Mouse (Mus musculus) urinary bladder, postnatal 4 days (tissue): ENCODE data around the gene Dact3.
A peak's percentile ranks its signal among the peaks of the same experiment; 100 is the strongest.

Experiments used
- DNase-seq, 2 experiments: peaks; one replicate each; pipeline ENCODE4 v3.0.0; 2021 to 2022; ENCODE audit warnings: low spot score in 2 of 2

Dact3 gene

DNA sequence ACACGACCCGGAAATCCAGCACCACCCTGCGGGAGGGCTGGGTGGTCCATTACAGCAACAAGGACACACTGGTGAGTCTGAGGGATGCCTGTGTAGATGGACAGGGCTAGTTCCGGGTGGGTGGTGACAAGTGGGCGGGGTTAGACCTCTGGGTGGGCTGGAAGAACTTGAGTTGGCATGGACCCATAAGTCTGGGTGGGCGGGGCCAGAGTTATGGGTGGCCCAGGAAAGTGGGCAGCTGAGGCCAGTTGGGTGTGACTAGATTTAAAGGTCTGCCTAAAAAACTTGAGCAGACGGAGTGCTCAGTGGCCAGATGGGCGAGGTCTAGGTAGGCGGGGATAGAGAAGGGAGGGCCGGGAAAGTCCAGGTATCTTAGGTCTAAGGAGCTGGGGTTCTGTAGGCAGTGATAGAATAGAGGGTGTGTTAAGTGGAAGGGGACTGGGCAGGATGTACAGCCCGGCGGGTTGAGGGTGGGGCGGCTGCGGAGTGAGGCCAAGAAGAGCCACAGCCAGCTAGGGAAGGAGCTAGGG is 21.8 kb upstream of the Dact3 start:
- DNase-seq = no peak

DNA sequence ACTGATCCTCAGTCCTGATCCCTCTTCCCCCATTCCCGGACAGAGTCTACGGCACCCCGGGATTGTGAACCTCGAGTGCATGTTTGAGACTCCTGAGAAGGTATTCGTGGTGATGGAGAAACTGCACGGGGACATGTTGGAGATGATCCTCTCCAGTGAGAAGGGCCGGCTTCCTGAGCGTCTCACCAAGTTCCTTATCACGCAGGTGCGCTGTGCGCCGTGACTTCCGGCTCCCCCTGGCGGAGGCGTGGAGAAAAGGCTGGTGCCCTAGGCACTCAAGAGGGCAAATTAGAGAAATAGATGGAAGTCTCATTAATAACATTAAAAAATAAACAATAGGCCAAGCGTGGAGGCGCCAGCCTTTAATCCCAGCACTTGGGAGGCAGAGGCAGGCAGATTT is 16.8 kb upstream of the Dact3 start:
- no peak for DNase-seq

DNA sequence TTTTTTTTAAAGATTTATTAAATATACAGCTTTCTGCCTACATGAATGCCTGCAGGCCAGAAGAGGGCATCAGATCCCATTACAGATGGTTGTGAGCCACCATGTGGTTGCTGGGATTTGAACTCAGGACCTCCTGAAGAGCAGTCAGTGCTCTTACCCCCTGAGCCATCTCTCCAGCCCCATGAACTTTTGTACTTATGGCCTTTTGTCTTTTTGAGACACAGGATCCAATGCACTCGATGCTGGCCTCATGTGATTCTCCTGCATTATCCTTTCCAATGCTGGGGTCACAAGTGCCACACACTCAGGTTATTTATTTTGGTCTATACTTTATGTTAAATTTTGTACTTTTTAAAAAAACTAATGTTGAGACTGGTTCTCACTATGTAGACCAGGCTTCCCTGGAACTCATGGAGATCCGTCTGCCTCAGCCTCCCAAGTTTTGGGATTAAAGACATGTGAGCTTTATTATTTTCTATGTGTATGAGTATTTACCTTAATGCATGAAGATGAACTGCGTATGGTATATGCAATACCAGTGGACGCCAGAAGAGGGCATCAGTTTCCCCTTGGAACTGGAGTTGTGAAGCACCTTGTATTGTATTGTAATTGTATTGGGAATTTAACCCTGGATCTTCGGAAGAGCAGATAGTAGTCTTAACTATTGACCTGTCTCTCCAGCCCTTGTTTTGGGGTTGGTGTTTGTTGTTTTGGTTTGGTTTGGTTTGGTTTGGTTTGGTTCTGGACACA is 15.0 kb upstream of the Dact3 start:
- no peak for DNase-seq

DNA sequence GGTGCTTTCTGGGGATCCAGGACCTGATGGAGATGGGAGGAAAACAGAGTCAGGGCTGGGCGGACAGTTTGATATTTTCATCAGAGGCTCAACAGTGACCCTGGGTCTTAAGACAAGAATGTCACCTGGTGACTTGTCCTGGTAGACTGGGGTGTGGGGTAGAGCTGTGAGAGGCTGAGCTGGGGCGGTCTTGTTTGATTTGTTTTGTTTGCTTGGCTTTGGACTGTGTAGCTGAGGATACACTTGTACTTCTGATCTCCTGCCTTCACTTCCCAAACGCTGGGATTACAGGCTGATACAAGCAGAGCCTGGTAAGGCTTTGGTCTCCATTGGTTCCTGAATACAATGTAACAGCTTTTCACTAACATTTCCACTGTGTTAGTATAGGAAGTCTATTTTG is 7.6 kb upstream of the Dact3 start:
- no peak for DNase-seq

DNA sequence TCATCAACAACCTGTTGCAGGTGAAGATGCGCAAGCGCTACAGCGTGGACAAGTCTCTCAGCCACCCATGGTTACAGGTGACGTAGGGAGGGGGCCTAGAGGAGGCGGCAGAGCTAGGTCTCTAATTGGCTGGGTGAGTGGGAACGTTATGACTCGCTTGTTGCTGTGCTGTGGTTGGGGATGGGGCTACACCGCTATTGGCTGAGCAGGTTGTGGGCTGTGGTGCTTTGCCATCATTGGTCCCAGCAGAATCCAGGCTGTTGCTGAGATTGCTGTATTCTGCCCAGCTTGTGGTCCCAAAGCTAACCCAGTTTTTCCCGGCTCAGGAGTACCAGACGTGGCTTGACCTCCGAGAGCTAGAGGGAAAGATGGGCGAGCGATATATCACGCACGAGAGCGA is 5.6 kb upstream of the Dact3 start:
- DNase-seq = no peak

DNA sequence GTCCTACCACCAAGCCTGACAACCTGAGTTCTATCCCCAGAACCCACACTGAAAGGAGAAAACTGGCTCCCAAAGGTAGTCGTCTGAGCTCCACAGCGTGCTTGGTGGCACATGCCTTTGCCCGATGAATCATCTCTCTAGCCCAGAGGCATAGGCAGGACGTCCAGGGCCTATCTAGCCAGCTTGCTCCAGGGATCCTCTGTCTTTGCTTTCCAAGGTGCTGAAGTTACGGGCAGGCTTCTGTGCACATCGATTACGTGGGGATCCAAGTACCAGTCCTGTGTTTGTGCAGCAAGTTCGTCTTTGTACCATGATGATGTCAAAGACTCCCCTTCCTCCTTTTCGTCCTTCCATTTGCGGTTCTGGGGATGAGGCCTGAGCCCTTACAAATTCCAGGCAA is 3.5 kb upstream of the Dact3 start:
- no peak for DNase-seq

DNA sequence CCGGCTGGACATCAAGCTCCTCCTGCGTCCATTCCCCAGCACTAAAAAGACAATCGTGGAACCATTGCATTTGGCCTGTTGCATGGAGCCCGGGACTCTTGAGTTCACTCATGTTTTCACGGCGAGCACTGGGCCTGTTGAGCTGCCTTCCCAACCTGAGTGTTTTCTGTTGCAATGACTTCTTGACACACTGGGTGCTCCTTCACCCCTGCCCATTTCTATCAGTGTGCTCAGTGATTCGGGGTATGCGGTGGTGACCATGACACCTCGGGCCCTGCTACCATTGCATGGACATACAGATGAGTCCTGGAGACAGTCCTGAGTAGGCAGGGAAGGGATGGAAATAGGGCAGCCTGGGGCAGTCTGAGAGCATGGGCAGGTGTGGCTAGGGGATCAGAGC is 2.6 kb upstream of the Dact3 start:
- no peak for DNase-seq

DNA sequence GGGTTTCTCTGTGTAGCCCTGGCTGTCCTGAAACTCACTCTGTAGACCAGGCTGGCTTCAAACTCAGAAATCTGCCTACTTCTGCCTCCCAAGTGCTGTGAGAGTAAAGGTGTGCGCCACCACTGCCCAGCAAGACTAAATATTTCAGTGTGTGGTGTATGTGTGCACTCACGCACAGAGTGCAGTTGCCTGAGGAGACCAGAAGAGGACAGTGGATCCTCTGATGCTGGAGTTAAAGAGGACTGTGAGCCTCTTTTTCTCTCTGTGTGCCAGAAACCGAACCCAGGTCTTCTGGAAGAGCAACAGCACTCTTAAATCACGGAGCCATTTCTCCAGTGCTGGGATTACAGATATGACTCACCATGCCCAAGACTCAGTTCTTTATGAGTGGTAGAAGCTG is 1.7 kb upstream of the Dact3 start:
- DNase-seq = no peak

DNA sequence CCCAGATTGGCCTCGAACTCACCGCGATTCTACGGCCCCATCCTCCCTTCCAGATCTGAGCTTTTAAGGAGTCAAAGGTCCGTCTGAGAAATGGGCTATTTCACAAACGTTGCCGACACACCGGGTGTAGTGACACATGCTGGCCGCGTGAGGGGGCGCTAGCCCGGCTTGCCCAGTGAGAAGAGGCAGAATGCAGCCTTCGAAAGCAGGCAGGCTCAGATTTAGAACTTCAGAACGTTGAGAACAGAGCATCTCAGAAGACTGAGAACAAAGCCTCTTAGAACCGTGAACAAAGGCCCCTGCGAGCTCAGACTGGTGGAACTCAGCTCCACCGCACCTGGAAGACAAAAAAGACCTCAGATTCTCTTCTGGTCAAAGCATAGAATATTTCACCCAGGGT is 927 bp upstream of the Dact3 start:
- DNase-seq = peak; percentile 67 to 78

DNA sequence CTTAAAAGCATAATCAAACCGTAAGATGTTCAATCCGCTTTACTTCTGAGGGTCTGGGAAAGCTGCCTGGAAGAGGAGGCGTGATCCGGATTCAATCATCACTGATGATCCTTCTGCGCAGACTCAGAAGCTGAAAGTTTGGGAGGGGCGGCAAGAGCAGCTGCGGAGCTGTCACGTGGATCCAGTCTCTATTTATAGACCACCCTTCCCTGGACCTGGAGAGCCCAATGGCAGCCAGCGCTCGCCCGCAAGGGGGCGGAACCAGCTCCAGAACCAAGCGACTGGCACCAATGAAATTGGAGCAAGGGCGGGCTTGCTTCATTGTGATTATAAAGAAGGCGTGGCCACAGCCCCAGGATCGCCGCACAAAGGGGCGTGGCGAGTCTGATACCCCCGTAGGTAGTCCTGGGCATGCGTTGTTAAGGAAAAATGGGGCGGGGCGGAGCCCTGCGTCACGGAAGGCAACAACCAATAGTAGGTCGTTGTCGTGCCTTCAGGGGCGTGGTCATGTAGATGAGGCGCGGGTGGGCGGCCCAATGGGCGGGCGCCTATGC is 284 bp upstream of the Dact3 start:
- DNase-seq = peak; percentile 99 to 100

DNA sequence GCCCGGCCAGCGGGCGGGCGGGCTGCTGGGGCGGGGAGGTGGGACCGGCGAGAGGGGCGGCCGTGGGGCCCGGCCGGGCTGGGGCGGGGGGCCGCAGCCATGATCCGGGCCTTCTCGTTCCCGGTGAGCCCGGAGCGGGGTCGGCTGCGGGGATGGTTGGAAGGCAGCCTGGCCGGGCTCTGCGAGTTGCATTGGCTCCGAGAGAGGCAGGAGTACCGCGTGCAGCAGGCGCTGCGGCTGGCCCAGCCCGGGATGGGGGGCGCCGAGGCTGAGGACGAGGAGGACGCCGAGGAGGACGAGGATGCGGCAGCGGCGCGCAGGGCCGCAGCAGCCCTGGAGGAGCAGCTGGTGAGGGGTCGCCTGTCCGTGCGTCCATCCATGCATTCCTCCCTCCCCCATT is 209 bp downstream of the Dact3 start:
- DNase-seq = no peak

DNA sequence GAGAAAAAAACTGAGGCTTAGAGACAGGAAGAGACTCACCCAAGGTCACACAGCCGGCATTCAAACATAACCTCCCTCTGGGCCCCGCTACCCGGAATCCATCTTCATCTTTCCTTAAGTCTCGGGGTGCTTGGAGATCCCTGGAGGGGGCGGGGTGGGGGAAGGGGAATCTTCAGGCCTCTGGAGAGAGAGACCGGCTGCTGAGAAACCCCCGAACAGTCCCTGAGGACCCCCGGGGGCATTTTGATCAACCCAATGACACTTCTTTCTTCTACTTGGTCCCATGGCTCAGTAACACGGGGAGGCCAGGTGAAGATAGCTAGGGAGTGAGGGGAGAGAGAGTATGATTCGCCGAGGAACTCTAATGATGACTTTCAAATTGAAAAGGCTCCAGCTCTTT is 889 bp downstream of the Dact3 start:
- DNase-seq = no peak

DNA sequence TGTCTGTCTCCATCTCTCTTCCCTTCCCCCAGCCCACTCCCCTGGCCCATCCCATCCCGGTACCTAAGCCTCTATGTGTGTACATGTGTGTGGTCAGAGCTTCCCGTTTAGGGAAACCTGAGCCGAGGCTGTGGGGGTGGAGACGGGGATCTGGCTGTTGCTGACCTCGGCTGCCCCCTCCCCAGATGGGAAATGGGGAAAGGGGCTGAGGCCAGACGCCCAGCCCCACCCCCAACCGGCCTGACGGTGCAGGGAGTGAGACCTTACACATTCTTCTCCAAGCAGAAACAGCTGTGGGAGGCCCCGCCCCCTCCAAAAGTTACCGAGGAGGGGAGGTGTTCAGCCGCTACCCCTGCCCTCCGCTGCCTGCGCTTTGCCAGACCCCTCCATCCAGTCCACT is 1.5 kb downstream of the Dact3 start:
- DNase-seq = peak; percentile 53 to 70

DNA sequence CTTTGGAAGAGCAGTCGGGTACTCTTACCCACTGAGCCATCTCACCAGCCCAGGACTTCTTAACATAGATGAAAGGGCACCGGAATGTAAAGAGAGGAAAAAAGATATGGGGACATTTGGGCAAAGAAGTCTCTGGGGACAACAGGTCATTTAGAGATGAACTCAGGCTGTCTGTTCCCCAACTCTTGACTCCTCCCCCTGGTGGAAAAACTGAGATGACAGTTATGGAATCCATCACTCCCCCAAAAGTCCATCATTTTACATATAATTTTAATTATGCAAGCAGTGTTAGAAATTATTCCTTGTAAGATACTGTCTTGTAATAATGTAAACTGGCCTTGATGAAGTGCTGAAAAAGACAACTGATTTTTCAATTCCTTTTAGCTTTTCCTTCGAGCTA is 2.6 kb downstream of the Dact3 start:
- no peak for DNase-seq

DNA sequence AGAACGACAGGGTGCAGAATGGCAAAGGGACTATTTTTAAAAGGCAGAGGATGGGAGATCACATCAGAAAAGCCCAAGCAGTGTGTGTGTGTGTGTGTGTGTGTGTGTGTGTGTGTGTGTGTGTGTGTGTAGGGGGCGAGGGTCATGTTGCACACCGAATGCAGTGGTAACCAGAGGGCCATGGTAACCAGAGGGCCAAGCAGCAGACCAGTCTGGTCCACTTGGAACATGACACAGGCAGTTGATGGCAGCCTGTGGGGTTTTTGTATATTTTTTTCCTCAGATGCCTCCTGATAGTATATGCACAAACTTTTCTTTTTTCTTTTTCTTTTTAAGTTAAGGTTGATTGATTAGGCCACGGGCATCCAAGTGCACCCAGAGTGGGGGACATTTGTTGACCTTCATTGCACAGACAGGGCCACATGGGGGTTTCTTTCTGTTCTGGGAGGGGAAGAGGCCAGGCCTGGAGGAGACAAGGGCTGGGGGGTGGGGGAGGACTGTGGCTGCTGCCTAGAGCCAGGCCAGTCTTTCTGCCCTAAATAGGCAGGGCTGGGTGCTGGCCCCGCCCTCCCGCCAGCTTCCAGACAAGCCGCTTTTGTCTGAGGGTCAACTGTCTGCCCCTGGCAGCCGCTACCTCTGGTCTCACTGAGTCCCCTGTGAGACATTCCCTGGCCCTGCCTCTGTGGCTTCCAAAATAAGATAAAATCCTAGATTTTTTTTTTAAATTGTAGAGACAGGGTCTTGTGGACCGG is 4.9 kb downstream of the Dact3 start:
- no peak for DNase-seq

DNA sequence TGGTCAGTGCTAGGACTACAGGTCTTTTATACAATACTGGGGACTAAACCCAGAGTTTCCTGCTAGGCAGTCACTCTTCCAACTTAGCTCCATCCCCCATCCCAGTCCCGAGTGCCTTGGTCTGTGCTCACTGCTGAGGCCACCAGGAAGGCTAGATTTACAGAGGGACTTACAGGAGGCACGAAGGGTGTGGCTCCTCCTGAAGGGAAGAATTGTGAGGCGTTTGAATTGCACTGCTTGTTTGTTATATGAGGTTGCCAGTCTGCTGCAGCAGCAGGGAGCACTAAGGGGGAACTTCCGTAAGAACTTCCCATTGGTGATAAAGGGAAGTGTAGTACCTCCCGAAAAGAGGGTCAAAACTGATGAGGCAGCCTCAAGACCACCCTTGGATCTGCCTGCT is 5.5 kb downstream of the Dact3 start:
- no peak for DNase-seq

DNA sequence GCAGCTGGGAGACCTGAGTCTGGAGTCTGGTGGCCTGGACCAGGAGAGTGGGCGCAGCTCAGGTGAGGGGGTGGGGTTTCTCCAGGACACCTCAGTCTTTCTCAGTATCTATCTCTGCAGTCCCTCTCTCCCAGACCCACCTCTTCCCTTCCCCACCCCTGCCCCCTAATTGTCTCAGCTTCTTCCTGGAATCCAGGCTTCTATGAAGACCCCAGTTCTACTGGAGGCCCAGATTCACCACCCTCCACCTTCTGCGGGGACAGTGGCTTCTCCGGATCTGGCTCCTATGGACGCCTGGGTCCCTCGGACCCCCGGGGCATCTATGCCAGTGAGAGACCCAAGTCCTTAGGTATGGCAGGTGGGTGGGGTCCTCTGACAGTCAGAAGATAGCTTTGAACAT is 8.0 kb downstream of the Dact3 start:
- DNase-seq = no peak

DNA sequence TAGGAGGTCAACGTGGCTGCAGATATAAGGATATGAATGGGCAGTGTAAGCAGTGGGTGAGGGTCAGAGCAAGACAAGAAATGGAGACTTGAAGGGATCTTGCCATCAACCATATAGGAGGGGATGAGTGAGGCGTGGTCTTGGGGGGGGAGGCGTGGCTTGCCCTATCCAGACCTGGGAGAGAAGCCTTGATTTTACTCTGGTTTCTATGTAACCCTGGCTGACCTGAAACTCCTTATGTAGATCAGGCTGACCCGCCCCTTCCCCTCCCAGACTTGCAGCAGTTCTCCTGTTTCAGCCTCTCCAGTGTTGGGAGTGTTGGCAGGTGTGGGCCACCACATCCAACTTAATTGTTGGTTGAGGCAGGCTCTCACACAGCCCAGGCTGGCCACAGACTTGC is 9.2 kb downstream of the Dact3 start:
- DNase-seq = no peak

DNA sequence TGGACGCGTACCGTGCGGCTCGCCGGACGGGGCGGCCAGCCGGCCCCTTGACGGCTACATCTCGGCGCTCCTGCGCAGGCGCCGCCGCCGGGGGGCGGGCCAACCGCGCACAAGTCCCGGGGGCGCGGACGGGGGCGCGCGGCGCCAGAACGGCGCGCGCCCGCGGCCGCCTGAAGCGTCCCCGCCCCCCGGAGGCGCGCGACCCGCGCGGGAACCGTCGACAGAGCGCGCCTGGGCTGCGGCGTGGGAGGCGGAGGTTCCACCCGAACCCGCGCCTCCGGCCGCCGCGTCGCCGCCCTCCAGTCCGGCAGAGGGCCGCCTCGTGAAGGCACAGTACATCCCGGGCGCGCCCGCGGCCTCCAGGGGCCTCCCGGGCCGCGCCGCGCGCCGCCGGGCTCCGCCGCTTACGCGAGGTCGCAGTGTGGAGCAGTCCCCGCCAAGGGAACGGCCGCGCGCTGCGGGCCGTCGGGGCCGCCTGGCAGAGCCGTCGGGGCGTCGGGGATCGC is 10.2 kb downstream of the Dact3 start:
- no peak for DNase-seq

DNA sequence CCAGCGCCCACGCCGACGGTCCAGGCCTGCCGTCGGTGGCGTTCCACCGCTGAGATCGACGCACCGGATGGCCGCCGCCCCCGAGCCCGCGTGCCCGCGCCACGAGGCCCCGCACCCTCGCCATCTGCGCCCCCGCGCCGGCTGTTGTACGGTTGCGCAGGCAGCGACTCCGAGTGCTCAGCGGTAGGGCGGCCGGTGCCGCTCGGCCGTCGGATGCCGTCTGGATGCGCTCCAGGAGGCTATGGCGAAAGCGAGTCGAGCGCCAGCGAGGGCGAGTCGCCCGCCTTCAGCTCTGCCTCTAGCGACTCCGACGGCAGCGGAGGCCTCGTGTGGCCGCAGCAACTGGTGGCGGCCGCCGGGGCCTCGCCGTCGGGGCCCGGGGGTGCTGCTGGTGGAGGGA is 10.8 kb downstream of the Dact3 start:
- DNase-seq = no peak

DNA sequence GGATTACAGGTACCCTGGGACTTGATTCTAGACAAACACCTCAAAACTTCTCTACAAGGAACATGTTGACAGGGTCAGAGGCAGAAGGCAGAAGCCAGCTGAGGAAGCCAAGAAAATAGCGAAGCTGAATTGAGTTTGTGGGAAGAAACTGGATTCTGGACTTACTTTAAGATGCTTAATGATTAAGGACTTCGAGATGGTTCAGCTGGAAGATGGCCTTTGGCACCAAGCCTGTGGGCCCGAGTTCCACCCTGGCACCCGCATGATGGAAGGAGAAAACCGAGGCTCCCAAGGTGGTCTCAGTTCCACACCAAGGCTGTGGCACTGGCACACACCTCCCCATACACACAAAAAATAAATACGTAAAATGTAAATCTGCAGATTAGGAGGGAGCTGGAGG is 15.4 kb downstream of the Dact3 start:
- DNase-seq = peak in 1 of 2 experiments; percentile 57

DNA sequence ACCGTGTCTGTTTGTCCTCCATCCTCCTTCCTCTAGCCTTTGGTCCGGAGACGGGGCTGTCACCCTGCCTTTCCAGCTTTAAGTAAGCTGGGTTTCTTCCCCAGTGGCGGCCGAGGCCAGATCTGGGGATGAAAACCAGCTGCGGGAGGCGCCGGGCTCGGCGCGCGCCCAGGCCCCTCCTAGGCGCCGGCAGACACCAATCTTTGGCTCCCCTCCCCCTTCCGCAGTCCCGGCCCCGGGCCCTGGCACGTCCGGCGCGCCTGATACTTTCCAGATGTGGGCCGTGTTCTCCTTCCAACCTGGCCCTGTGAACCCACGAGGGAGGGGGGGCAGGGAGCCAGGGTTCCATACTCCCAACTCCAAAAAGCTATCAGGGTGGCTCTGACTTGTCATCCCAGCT is 15.8 kb downstream of the Dact3 start:
- peak; percentile 88 to 92 for DNase-seq
